Mouse (Mus musculus): ENCODE results near the gene Cnpy2.

Cnpy2 gene

DNA sequence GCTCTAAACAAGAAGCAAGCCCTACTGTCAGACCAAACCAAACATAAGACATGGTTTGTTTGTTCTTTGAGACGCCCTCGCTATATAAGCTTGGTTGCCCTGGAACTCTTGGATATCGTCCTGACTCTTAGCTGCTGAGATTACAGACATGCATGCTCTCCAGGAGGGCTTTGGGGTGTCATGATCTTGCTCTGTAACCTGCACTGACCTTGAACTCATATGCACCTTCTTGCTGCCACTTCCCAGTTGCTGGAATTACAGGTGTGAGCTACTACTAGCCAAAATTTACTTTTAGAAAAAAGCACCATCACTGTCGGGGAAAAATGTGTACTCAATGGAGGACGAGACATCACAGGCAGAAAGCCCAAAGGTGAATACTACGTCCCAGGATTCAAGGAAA is 47.3 kb downstream of the Cnpy2 start:
- CTCF ChIA-PET = interaction anchor here in 3 of 4 experiments (0.6 to 4.6 kb wide), 14 partner anchors 10 to 243 kb away, joined by 3 to 38 read pairs (median 5); partner anchors contain the start of genes Nabp2 (in 1 of the 3), Rnf41 (in 1 of the 3), Smarcc2 (in 1 of the 3) and Zc3h10 (in 1 of the 3)
- POLR2A ChIA-PET = interaction anchor here (0.5 to 7.1 kb wide), 104 partner anchors 7 to 749 kb away, joined by 3 to 42 read pairs (median 5); partner anchors contain the start of genes Cnpy2 (in 4 of the 4), Esyt1 (in 3 of the 4), Nabp2 (in 3 of the 4) and Pan2 (in 3 of the 4)

DNA sequence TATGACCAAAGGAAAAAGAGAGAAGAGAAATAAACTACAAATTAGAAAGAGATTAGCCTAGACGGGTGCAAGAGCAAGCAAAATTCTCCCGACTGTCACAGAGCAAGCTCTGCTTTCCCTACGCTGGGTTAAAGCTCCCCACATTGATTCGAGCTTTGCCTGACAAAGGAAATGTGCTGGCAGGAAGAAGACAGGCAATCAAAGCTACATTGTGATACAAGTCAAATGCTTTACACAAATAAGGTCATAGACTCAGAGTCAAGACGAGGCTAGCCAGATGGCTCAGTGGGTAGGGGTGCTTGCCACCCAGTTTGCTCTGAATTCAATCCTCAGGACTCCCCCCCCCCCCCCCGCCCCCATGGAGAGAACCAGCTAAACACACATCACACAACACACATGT is 47.8 kb downstream of the Cnpy2 start:
- POLR2A ChIA-PET = interaction anchor here (0.5 to 7.1 kb wide), 98 partner anchors 9 to 749 kb away, joined by 3 to 42 read pairs (median 4); partner anchors contain the start of genes Cnpy2 (in 3 of the 4), Myl6b (in 3 of the 4), Nabp2 (in 3 of the 4) and Rnf41 (in 3 of the 4)
- CTCF ChIA-PET = interaction anchor here (0.5 to 4.6 kb wide), 19 partner anchors 8 to 416 kb away, joined by 3 to 38 read pairs (median 4); partner anchors contain the start of genes Esyt1 (in 1 of the 4), Nabp2 (in 1 of the 4), Rnf41 (in 1 of the 4) and Smarcc2 (in 1 of the 4)

DNA sequence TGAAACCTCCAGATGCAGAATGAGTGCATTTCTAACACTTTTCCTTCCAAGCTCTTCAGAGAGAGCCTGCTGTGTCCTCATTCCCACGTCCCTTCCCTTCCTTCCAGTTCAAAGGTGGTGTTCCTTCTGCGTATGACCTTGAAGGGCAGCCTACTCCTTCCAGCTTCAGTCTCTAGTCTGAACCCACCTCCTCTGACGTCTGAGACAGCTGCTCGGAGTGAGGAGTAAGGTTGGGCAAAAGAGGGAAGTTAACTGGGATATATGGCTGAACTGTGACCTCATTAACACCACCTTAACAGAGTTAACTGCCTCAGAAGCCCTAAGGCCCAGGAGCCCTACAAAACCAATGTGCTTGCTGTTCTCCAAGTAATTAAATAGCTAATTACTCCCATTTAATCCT is 48.3 kb downstream of the Cnpy2 start:
- POLR2A ChIA-PET = interaction anchor here (0.6 to 7.1 kb wide), 69 partner anchors 9 to 360 kb away, joined by 3 to 42 read pairs (median 5); partner anchors contain the start of genes Cnpy2 (in 3 of the 4), Myl6b (in 3 of the 4), Nabp2 (in 3 of the 4) and Rnf41 (in 3 of the 4)

DNA sequence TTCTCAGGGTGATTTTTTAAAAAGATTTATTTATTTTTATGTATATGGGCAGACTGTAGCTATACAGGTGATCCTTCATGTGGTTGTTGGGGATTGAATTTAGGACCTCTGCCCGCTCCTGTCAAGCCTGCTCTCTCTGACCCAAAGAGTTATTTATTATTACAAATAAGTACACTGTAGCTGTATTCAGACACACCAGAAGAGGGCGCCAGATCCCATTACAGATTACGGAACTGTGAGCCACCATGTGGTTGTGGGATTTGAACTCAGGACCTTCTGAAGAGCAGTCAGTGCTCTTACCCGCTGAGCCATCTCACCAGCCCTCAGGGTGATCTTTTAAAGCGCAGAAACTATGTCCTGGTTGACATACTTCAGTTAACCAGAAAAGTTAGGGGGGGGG is 49.9 kb downstream of the Cnpy2 start:
- ChIA-PET CTCF (interaction anchor here (0.6 to 4.6 kb wide), 9 partner anchors 9 to 235 kb away, joined by 3 to 30 read pairs (median 4); no protein-coding TSS in a partner anchor), POLR2A (interaction anchor here in 2 of 4 experiments (0.6 to 7.1 kb wide), 11 partner anchors 31 to 551 kb away, joined by 3 to 42 read pairs (median 12); partner anchors contain the start of genes Zc3h10 (in 2 of the 2), Cnpy2 (in 1 of the 2), Myl6b (in 1 of the 2) and Nabp2 (in 1 of the 2))

More for the DNA sequence above, 48.3 kb downstream of the Cnpy2 start:
- CTCF ChIA-PET = interaction anchor here (0.5 to 4.6 kb wide), 15 partner anchors 8 to 423 kb away, joined by 3 to 38 read pairs (median 4); partner anchors contain the start of genes Esyt1 (in 1 of the 4), Nabp2 (in 1 of the 4), Rnf41 (in 1 of the 4) and Smarcc2 (in 1 of the 4)

DNA sequence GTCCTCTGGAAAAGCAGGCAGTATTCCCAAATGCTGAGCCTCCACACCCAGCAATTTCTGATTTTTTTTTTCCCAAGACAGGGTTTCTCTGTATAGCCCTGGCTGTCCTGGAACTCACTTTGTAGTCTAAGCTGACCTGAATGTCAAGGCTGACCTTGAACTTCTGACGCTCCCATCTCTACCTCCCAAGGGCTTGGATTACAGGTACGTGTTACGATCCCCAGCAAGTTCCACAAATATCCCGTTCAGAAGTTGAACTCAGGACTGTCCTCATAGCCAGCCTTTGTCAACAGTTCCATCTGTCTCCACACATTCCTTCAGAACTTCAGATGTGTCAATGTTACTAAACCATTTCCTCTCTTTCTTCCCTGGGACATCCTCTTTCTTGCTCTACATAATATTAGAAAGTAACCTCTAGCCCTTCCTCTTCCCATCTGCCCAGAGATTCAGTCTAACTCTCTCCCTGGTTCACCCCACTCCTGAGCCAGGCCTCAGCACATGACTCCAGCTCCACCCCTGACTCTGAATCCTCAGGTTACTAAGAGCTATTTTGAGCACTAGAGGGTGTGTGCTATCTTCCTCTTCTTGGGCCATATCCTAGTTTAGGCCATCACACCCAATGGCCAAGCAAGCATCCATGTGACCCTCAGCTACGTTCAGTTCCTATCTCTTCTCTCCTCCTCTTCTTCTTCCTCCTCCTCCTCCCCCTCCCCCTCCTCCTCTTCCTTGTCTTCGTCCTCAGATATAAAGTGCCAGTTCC is 50.9 kb downstream of the Cnpy2 start:
- CTCF ChIA-PET = interaction anchor here (0.5 to 2.5 kb wide), 18 partner anchors 8 to 536 kb away, joined by 3 to 9 read pairs (median 4); partner anchors contain the start of genes Cnpy2 (in 1 of the 4), Nabp2 (in 1 of the 4) and Rnf41 (in 1 of the 4)
- POLR2A ChIA-PET = interaction anchor here (0.6 to 5.7 kb wide), 31 partner anchors 8 to 938 kb away, joined by 3 to 43 read pairs (median 4); partner anchors contain the start of genes Nabp2 (in 3 of the 4), Rnf41 (in 3 of the 4), Cnpy2 (in 2 of the 4) and Cs (in 2 of the 4)

DNA sequence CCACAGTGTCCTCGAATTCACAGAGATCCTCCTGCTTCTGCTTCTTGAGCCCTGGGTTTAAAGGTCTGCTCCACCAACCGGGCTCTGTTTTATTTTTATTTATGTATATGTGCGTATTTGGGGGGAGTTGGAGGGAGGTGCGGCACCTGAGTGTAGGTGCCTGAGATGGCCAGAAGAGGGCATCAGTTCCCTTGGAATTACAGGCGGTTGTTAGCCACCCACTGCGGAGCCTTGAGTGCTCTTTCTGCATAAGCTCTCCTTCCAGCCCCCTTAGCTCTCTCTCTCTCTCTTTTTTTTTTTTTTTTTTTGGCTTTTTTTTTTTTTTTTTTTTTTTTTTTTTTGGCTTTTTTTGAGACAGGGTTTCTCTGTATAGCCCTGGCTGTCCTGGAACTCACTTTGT is 52.1 kb downstream of the Cnpy2 start:
- CTCF ChIA-PET = interaction anchor here (0.5 to 2.5 kb wide), 38 partner anchors 9 to 1411 kb away, joined by 3 to 10 read pairs (median 4); partner anchors contain the start of genes Baz2a (in 1 of the 4), Cnpy2 (in 1 of the 4), Nabp2 (in 1 of the 4) and Pa2g4 (in 1 of the 4)
- POLR2A ChIA-PET = interaction anchor here (0.6 to 5.7 kb wide), 40 partner anchors 9 to 959 kb away, joined by 3 to 43 read pairs (median 4); partner anchors contain the start of genes Esyt1 (in 3 of the 4), Cnpy2 (in 2 of the 4), Nabp2 (in 2 of the 4) and Rnf41 (in 2 of the 4)

DNA sequence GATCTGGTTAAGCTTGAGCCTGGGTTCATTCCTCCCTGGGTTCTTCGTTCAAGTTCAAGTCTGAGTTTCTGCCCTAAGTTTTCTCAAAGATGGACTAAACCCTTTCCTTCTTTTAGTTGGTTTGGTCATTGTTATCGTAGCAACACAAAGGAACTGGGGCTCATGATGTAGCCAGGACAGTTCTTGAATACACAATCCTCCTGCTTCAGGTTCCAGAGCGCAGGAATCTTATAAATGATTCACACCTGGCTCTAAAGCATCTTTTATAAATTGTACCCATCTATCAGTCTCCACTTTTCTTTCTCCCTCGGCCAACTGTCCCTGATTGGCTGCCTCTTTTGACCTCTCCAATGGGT is 53.8 kb downstream of the Cnpy2 start:
- CTCF ChIA-PET = interaction anchor here (0.6 to 2.6 kb wide), 24 partner anchors 10 to 220 kb away, joined by 3 to 11 read pairs (median 4); partner anchors contain the start of genes Nabp2 (in 2 of the 4), Rnf41 (in 2 of the 4), Cnpy2 (in 1 of the 4) and Esyt1 (in 1 of the 4)
- POLR2A ChIA-PET = interaction anchor here in 3 of 4 experiments (0.6 to 5.7 kb wide), 48 partner anchors 7 to 372 kb away, joined by 3 to 43 read pairs (median 4); partner anchors contain the start of genes Myl6 (in 3 of the 3), Nabp2 (in 3 of the 3), Pan2 (in 3 of the 3) and Rnf41 (in 3 of the 3)

DNA sequence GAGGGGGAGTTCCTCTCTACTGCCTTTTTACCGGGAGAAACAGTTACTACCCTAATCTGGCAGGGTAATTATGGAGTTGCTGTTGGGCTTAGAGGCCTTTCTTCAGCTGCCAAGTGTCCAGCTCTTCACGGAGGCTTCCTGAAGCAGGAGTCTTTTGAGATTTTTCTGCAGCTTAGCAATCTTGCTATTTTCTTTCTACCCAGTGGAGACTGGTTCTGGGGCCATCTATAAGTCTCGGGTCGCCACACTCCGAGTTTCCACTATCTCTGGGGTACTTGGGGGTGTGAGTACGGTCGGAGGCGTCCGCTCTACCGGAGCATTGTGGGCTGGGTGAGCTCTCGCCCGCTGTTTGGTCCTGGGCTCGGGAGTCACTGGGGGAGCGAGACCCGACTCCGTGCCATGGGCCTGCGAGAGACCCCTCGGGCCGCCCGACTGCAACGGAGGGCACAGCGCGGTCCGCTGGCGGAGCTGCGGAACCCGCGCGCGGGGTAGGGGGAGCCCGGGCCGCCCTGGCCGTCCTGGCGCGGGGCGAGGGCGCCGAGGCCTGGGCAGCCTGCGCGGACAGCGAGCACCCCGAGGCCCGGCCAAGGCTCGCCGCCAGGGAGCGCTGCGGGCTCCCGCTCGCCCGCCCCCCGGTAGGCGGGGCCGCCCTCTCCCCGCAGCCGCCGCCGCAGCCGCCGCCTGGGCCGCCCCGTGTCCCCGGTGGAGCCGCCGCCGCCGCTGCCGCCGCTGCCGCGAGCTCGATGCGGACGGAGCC is 54.4 kb downstream of the Cnpy2 start, which contains the start of gene Ankrd52:
Gene Ankrd52, plus strand, starts transcription at position 661 of the 757 bp plus-strand sequence.
- ChIA-PET POLR2A (interaction anchor here in 3 of 4 experiments (0.5 to 5.7 kb wide), 55 partner anchors 8 to 371 kb away, joined by 3 to 43 read pairs (median 4); partner anchors contain the start of genes Cnpy2 (in 3 of the 3), Myl6 (in 3 of the 3), Nabp2 (in 3 of the 3) and Pan2 (in 3 of the 3)), CTCF (interaction anchor here (0.6 to 2.6 kb wide), 25 partner anchors 8 to 219 kb away, joined by 3 to 11 read pairs (median 4); partner anchors contain the start of genes Nabp2 (in 2 of the 4), Rnf41 (in 2 of the 4), Cnpy2 (in 1 of the 4) and Coq10a (in 1 of the 4))
